Mouse (Mus musculus) liver, adult 10 weeks (tissue): ENCODE data around the gene Lama4. TPM values are rescaled to one million over a fixed set of nuclear protein-coding genes. Genes with fewer than 3 reads are reported as not detected.

Experiments used
- polyA plus RNA-seq: library from polyadenylated mRNA; stranded (reverse); fragments of 350-450 nt; fragmentation: Illumina TruSeq; extraction: RNeasy Lipid Tissue Mini Kit (QIAGEN cat#74804); gene quantifications from one replicate; pipeline ENCODE4 v1.2.3, GENCODE M21; 2014; ENCODE audit warnings: low read depth, low replicate concordance

Lama4 gene
- 1.5 TPM for polyA plus RNA-seq

DNA sequence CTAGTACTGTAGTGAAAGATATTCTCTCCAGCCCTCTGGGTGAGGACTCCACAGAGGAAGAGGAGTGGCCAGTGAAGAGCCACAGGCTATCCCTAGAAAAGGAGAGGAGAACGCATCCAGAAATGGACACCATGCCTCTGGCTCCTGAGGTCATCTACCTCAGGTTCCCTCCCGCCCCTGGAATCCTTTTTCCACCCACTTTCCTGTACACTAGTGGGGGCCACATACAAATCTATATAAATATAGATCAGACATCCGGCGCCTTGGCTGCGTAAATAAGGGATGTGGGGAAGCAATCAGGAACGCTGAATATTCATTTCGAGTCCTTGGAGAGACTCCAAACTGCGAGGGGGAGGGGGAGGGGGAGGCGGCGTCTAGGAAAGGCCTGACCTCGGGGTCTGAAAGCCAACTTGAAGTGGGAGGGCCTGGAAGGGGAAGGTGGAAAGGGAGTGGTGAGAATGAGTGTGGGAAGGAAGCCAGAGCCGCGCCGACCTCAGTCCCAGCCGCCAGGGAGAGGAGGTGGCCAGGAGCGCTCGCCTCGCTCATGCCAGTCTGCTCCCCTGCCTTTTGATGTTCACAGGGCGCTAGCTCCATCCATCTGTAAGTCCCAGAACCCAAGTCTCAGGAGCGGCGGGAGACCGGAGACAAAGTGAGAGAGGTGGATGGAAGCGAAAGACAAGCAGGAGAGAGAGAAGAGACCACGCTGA is at the start of gene Lama4:
Gene Lama4, plus strand, starts transcription at position 441 of the 707 bp plus-strand sequence.

GRCm38 (mm10) chr10:39133462-39134310 is 168.4 kb downstream of the Lama4 start, which contains the start of the genes Fam229b and Tube1:
TSS of gene Fam229b (minus strand) at chr10:39133914.
TSS of gene Tube1 (plus strand) at chr10:39133976.

Other genes starting within 250 kb of the Lama4 start
- gene Rfpl4b, start 143.7 kb upstream of the Lama4 start, polyA plus RNA-seq = not detected
- 2.0 TPM for gene Fam229b, start 168.4 kb downstream of the Lama4 start, polyA plus RNA-seq
- 1.9 TPM for gene Tube1, start 168.5 kb downstream of the Lama4 start, polyA plus RNA-seq
- not detected for gene Ccn6, start 198.3 kb downstream of the Lama4 start, polyA plus RNA-seq